Mouse (Mus musculus) olfactory bulb, adult 2 months (tissue): ENCODE results near the gene Rad51ap1.
A peak's percentile ranks its signal among the peaks of the same experiment; 100 is the strongest.

ENCODE experiments used
- CTCF ChIP-seq: fragments of 200-500 bp; IDR thresholded peaks from 2 replicates; pipeline ENCODE4 v1.5.1; 2012; ENCODE audit warnings: low read depth, mild to moderate bottlenecking, low read length, moderate library complexity; ENCODE audit not compliant: insufficient read depth
- POLR2A ChIP-seq: fragments of 200-500 bp; IDR thresholded peaks from 2 replicates; pipeline ENCODE4 v1.6.1; 2012; ENCODE audit warnings: mild to moderate bottlenecking, low read depth, low read length, moderate library complexity; ENCODE audit not compliant: insufficient read depth

DNA sequence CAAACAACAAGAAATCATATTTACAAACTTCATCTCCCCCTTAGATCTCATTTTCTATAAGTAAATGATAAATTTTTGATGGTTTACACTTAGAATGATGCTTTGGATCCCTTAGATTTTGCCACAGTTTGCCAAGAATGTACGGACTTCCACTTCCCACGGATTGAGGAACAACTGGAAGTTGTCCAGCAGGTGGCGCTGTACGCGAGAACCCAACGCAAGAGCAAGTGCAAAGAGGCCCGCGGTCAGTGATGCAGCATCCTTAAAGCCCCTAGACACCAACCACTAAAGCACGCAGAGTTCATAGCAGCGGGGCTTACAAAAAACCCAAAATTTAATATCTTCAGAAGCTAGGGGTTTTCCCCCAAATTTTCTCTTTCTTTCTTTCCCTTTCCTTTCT lies 16.3 kb upstream of the Rad51ap1 start:
- TF ChIP-seq POLR2A: no peak
- peak; percentile 74 for TF ChIP-seq CTCF
